Mouse (Mus musculus) kidney, postnatal 36 days (tissue): ENCODE data around the gene Vmn1r213.

Source experiments
- DNase-seq, 2 experiments: peaks; one replicate each; pipeline ENCODE4 v3.0.0; 2021 to 2022; ENCODE audit warnings: mixed read lengths in 2 of 2

Vmn1r213 gene

DNA sequence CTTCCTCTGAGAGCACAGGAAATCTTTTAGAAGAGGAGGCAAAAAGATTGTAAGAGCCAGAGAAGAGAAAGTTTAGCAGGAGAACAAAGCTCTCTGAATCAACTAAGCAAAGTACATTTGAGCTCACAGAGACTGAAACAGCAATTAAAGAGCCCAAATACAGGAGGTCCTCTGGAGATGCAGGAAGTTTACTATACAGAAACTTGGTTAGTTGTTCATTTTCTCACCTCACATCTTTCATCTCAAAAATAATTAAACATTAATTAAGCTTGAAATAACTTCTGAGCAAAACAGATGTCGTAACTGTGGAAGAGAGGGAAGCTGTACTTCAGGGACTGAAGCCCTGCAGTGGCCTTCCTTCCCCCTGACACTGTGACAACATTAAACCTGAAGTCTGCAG lies at the start of gene Vmn1r213:
Gene Vmn1r213, plus strand, starts transcription at position 301 of the 400 bp plus-strand sequence.
- DNase-seq: no peak

DNA sequence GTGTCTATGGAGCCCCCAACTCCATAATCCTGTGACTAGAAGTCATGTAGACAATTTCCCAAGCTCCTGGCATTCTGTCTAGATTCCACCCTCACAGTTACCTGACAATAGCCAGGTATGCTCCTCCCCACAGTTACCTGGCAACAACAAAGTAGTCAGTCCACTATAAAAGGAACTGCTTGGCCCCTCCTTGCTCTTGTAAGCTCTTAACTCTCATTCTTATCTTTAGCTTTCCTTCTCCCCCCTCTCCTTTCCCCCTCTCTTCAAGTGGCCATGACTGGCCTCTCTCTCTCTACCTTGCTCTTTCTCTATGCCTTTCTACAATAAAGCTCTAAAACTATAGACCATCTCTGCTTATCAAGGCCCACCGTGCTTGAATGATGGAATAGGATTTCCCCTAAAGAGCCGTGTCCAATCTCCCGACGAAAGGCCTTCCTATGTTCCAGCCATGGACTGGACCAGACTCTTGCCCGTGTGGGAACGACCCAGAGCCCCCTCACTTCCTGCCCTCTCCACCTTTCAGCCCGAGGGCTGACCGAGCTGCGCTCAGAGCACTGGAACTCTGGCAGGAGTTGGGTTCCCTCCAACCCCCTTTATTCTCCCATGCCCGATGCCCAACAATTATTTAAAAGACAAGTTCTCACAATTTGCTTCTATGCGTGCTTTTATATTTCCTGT lies 17.1 kb upstream of the Vmn1r213 start:
- DNase-seq: no peak

DNA sequence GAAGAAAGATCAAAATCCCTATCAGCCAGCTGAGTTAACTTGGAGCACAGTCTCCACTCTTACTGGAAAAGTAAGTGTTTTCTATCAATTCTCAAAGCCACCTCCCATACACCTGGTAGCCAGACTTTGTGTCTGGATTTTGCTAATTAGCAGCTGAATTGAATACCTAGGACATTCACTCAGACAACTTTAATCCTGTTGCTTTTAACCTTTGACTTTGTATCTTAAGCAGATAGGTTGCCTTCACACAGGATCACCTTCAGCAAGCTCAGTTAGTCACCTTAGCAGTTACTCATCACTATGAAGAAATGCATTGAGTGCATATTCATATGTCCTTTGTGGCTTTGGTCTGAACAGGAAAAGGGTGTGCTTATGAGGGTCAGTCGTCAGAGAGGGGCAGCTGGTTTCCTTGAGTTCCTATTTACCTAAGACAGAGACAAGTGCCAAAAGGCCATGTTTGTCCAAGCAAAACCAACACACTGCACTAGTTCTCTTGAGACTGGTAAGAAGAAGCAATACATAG lies 15.2 kb upstream of the Vmn1r213 start:
- DNase-seq: no peak

DNA sequence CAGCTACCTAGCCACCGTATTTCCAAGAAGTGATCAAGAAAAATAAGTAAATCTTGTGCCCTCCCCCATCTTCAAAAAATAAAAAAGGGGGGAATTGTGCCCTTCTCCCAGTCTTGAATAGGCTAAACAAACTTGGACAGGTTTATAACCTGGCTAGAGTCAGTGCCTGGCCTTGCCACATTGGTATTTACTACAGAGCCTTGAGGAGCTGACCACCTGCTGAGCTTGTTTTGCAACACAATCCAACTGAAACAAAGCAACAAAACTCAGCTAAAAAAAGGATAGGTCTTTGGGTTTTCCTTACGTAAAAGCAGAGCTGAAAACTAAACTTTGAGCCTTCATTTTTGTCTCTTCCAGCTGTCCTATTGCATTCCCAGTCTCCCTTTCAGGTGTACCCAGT lies 14.7 kb upstream of the Vmn1r213 start:
- DNase-seq: no peak

DNA sequence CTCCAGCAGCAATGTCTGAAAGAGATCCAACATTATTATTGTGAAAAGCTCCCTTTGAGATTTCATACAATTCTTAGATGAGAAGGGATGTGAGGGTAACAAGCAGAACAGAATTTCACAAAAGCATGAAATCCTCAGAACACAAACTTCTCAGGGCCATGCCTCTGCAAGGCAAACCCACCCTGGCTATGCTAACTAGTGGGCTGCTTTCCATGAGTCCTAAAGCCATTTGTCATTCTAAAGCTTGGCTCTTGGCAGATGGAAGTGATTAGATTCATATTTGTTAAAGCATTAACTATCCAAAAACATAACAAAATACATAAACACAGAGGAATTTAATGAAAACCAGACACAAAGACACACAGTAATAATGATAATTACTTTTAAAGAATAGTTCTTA lies 10.7 kb downstream of the Vmn1r213 start:
- DNase-seq: no peak

DNA sequence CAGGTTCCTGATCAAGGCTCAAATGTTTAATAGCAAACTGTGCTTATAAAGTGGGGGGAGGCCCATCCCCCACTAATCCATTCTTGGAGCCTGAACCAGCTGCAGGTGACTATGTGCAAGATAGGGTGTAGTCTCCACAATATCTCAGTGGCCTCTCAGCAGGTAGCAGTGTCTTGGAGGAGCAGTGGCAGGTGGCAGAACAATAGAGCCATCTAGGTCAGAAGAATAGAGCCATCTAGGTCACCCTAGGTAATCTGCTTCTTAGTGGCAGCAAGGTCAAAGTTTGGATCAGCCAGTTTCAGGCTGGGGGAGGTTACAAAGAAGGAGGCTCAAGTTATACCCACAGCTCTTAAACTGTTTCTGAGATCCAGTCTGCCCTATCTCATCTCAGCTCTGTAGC lies 17.4 kb downstream of the Vmn1r213 start:
- DNase-seq: no peak

DNA sequence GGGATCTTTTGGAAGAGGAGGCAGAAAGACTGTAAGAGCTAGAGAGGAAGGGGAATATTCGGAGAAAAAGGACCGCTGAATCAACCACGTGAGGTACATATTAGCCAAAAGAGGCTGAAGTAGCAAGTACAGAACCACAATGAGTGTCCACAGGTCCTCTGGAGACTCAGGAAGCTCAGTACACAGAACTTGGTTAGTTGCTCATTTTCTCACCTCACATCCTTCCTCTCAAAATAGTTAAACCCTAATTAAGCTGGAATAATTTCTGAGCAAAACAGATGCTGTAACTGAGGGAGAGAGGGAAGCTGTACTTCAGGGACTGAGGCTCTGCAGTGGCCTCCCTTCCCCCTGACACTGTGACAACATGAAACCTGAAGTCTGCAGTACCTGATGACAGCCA lies 22.7 kb downstream of the Vmn1r213 start, which contains the start of gene Vmn1r214:
Gene Vmn1r214, plus strand, starts transcription at position 301 of the 400 bp plus-strand sequence.
- DNase-seq: no peak

DNA sequence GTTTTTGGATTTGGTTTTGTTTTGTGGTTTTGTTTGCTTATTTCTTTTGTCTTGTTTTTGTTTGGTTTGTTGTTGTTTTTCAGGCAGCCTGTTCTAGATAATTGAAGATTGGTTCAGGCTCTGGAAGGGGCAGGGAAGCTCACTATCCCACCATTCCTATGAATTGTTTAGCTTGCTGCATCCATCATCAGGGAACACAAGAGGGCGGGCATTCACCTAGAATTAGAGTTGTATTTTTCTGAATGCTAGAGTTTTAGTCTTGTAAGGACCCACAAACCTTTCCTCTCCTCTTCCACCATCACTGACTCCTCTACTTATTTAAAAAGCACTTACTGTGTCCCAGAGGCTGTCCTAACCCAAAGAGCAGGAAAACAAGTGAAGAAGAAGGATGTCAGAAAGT lies 50.3 kb downstream of the Vmn1r213 start:
- no peak for DNase-seq
